ENCODE assay signal across 9 mouse cellular contexts in the genomic region with DNA sequence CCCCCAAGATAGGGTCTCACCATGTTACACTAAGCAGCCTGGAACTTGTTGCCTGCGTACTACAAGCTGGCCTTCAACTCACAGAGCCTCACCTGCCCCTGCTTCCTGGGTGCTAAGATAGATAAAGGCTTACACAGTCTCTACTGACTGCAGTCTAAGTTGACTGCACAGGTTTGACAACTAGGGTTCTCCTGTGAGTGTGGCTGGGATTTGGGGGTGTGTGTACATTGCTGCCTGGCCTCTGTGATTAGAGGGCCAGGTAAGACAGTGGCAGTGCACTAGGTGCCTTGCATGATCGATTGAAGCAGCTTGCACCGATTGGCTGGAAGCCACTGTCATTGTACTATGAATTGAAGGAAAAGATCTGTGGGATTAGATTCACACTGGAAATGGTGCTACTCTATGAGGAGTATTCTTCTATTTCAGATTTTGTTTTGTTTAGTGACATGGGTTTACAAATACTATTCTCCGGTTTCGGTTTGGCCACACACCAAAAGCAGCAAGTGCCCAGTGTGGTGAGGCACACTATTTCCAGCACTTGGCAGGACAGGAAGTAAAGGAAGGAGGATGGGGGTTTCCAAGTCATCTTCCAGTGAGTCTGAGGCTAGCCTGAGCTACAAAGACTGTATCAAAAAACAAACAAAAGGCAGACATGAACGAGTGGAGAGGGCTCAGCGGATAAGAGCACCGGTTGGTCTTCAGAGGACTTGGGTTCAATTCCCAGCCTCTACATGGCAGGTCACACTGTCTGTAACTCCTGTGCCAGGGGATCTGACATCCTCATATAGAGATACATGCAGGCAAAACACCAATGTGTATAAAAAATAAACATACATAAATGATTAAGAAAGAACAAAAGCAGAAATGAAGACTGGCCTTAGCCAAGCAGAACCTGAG. TPM values are rescaled to one million over a fixed set of nuclear protein-coding genes. Genes with fewer than 3 reads are reported as not detected.
DNase-seq lines count a peak whose midpoint lies in the region; ATAC-seq and TF ChIP-seq lines count a peak whose summit lies in the region.
"Had no signal": no experiment of that assay in that cellular context is flagged by ENCODE, and none has a peak within 500 bp of the region (broad histone marks: within the 10 kb centered on the region; RNA-seq: fewer than 3 reads in every experiment).

No protein-coding gene starts in this region.

- H3K4me3 ChIP-seq in heart, embryonic 10.5 days, result peak overlapping the region; percentile 85
- H3K4me3 ChIP-seq in heart, postnatal 0 days (ENCODE audit: low read depth, low read length), result peak overlapping the region; percentile 83
- H3K4me3 ChIP-seq in lung, adult 2 months (replicated peaks; ENCODE audit: extremely low read depth, low read depth, low read length), result peak overlapping the region; percentile 9
- H3K4me3 ChIP-seq in stomach, embryonic 14.5 days (ENCODE audit: low read depth, low read length), result peak overlapping the region; percentile 57

- WGBS in heart, embryonic 10.5 days, result 54% methylated on average over 8 of the region's 8 CpGs
- 47% methylated on average over 8 of the region's 8 CpGs for WGBS in heart, postnatal 0 days
- 27% methylated on average over 8 of the region's 8 CpGs for WGBS in lung, adult 2 months
- WGBS in stomach, embryonic 14.5 days, result 54% methylated on average over 8 of the region's 8 CpGs

- ATAC-seq in heart, postnatal 0 days (ENCODE audit: insufficient read depth, low read depth), result peak; percentile 7; the same call in 1 of the 2 replicates
- ATAC-seq in stomach, embryonic 14.5 days (ENCODE audit: insufficient number of reproducible peaks, insufficient read depth, low FRiP score, low read depth), result peak; percentile 4; the same call in 1 of the 2 replicates

- no peaks in the 10 kb centered on the region for H3K9me3 ChIP-seq in heart, embryonic 10.5 days
- H3K9me3 ChIP-seq in heart, postnatal 0 days (replicated peaks; ENCODE audit: control insufficient read depth, low read length), result no peaks in the 10 kb centered on the region
- no peaks in the 10 kb centered on the region for H3K9me3 ChIP-seq in stomach, embryonic 14.5 days (ENCODE audit: control insufficient read depth, low read depth, low read length)

- TF ChIP-seq CTCF in heart, postnatal 0 days (IDR thresholded peaks at IDR 0.05; ENCODE audit: low read depth), result no peak
- TF ChIP-seq CTCF in lung, adult 2 months (IDR thresholded peaks at IDR 0.05; ENCODE audit: insufficient read depth, low read length), result no peak

- 0 out of 2 replicates have a peak, but pooled peaks cover 3% of the 10 kb centered on the region for H3K36me3 ChIP-seq in heart, embryonic 10.5 days
- H3K36me3 ChIP-seq in heart, postnatal 0 days (replicated peaks; ENCODE audit: control insufficient read depth, insufficient read depth, low read length), result no peaks in the 10 kb centered on the region
- H3K36me3 ChIP-seq in stomach, embryonic 14.5 days (ENCODE audit: control insufficient read depth, insufficient read depth, low read length), result no peaks in the 10 kb centered on the region

- H3K27ac ChIP-seq in heart, embryonic 10.5 days, result peak overlapping the region; percentile 93
- H3K27ac ChIP-seq in heart, postnatal 0 days (ENCODE audit: low read depth), result peak overlapping the region; percentile 67
- H3K27ac ChIP-seq in stomach, embryonic 14.5 days (ENCODE audit: low read length), result peak overlapping the region; percentile 21; the same call in 1 of the 2 replicates

- TF ChIP-seq POLR2A in lung, adult 2 months (IDR thresholded peaks at IDR 0.05; ENCODE audit: borderline replicate concordance, extremely low read depth, low read depth, low read length), result no peak

- 0 out of 2 replicates have a peak overlapping the region, but pooled peaks have one; percentile 83 for H3K9ac ChIP-seq in heart, postnatal 0 days (replicated peaks; ENCODE audit: low read depth, low read length)
- H3K9ac ChIP-seq in stomach, embryonic 14.5 days (replicated peaks; ENCODE audit: low read depth, low read length), result 0 out of 2 replicates have a peak overlapping the region, but pooled peaks have one; percentile 62

- H3K4me1 ChIP-seq in heart, embryonic 10.5 days, result peaks cover 67% of the 10 kb centered on the region
- H3K4me1 ChIP-seq in heart, postnatal 0 days (ENCODE audit: control insufficient read depth, insufficient read depth), result peaks cover 40% of the 10 kb centered on the region
- peaks cover 40% of the 10 kb centered on the region for H3K4me1 ChIP-seq in lung, adult 2 months (ENCODE audit: control insufficient read depth, insufficient read depth, low read length)
- peaks cover 42% of the 10 kb centered on the region for H3K4me1 ChIP-seq in stomach, embryonic 14.5 days (ENCODE audit: control insufficient read depth, insufficient read depth, low read length)

- no peaks in the 10 kb centered on the region for H3K27me3 ChIP-seq in heart, embryonic 10.5 days (ENCODE audit: insufficient read depth, poor library complexity, severe bottlenecking)
- no peaks in the 10 kb centered on the region for H3K27me3 ChIP-seq in heart, postnatal 0 days (ENCODE audit: control insufficient read depth, insufficient read depth, low read length)
- H3K27me3 ChIP-seq in stomach, embryonic 14.5 days (ENCODE audit: control insufficient read depth, insufficient read depth, low read length), result no peaks in the 10 kb centered on the region
- H3K27me3 ChIP-seq: Patski had no signal

- no peak for TF ChIP-seq EP300 in heart, postnatal 0 days (IDR thresholded peaks at IDR 0.05; ENCODE audit: low read depth)

- DNase-seq in heart, embryonic 10.5 days (ENCODE audit: low spot score), result no peak
- no peak for DNase-seq in heart, adult 8-10 months (ENCODE audit: low spot score)
- peak; percentile 48 for DNase-seq in NIH3T3 (ENCODE audit: low read depth)
- DNase-seq in heart, postnatal 0 days (ENCODE audit: low spot score), result no peak
- no peak for DNase-seq in lung, adult 2 months
- no peak for DNase-seq in embryo, embryonic 10.5 days (ENCODE audit: low spot score)
- DNase-seq in frontal cortex, postnatal 14 days (ENCODE audit: low spot score in 2 of 2), result no peak

- peak overlapping the region; percentile 87 for H3K4me2 ChIP-seq in heart, postnatal 0 days (ENCODE audit: low read depth, low read length)
- H3K4me2 ChIP-seq in stomach, embryonic 14.5 days (replicated peaks; ENCODE audit: low read depth, low read length), result peak overlapping the region; percentile 94

RNA-seq across cellular contexts. Expression of gene Oaz2, which starts 7.9 kb away (rescaled TPM):
- polyA plus RNA-seq in heart, embryonic 10.5 days (2016; fragmentation: Nextera tagmentation; extraction: Ambion mirVana), result 268 and 288 TPM in 2 replicates
- total RNA-seq in heart, adult 8-10 months (2022), result 100 to 1,000 TPM; 182 to 262 (median 217) TPM
- 317 and 350 TPM in 2 replicates for total RNA-seq in heart, postnatal 0 days (2014; rRNA removed; ENCODE audit: low replicate concordance)
- 293 TPM in 2 replicates for polyA plus RNA-seq in heart, postnatal 0 days (2015; fragmentation: Nextera tagmentation; extraction: Ambion mirVana)
- 242 and 274 TPM in 2 replicates for polyA plus RNA-seq in lung, adult 2 months (2012; rRNA removed)
- polyA plus RNA-seq in stomach, embryonic 14.5 days (2014; fragmentation: Nextera tagmentation; extraction: Ambion mirVana), result 182 and 190 TPM in 2 replicates

RNA-seq across cellular contexts. Expression of gene Rbpms2, which starts 46.3 kb away (rescaled TPM):
- polyA plus RNA-seq in heart, embryonic 10.5 days (2016; fragmentation: Nextera tagmentation; extraction: Ambion mirVana), result 117 and 179 TPM in 2 replicates
- 10 to 100 TPM; 24.9 to 28.7 (median 26.5) TPM for total RNA-seq in heart, adult 8-10 months (2022)
- 94.5 and 121 TPM in 2 replicates for total RNA-seq in heart, postnatal 0 days (2014; rRNA removed; ENCODE audit: low replicate concordance)
- polyA plus RNA-seq in heart, postnatal 0 days (2015; fragmentation: Nextera tagmentation; extraction: Ambion mirVana), result 108 and 117 TPM in 2 replicates
- 16.0 and 18.4 TPM in 2 replicates for polyA plus RNA-seq in lung, adult 2 months (2012; rRNA removed)
- polyA plus RNA-seq in stomach, embryonic 14.5 days (2014; fragmentation: Nextera tagmentation; extraction: Ambion mirVana), result 28.2 and 32.5 TPM in 2 replicates

Comparison
In these comparisons a context has a peak if more than half of its experiments do, and no peak if none do; other contexts are left out.
1. H3K27ac ChIP-seq: peak in every context shown above with its lines; median percentile 93 in heart, embryonic 10.5 days; 67 in heart, postnatal 0 days; 21 in stomach, embryonic 14.5 days.
2. H3K4me3 ChIP-seq: peak in every context shown above with its lines; median percentile 85 in heart, embryonic 10.5 days; 83 in heart, postnatal 0 days; 57 in stomach, embryonic 14.5 days; 9 in lung, adult 2 months.